Mouse (Mus musculus) erythroblast, embryonic 14.5 days (primary cell): Measurements from ENCODE around the gene Lrrc8c. TPM values are rescaled to one million over a fixed set of nuclear protein-coding genes. Genes with fewer than 3 reads are reported as not detected.

Experiments
- H3K27me3 ChIP-seq: 2 replicates; pipeline ENCODE4 v1.6.1; 2012; ENCODE audit warnings: inconsistent platforms; ENCODE audit not compliant: control insufficient read depth
- H3K36me3 ChIP-seq: 2 replicates; pipeline ENCODE4 v1.6.1; 2012; ENCODE audit warnings: mild to moderate bottlenecking, inconsistent platforms; ENCODE audit not compliant: control insufficient read depth
- H3K4me1 ChIP-seq: 2 replicates; pipeline ENCODE4 v1.6.1; 2012; ENCODE audit warnings: inconsistent platforms; ENCODE audit not compliant: control insufficient read depth
- H3K4me3 ChIP-seq: replicated peaks from 2 replicates; pipeline ENCODE3; 2012; ENCODE audit warnings: moderate library complexity, mild to moderate bottlenecking, inconsistent platforms
- H3K9me3 ChIP-seq: 2 replicates; pipeline ENCODE4 v1.6.1; 2012; ENCODE audit warnings: low read length, inconsistent platforms, mixed read lengths; ENCODE audit not compliant: control insufficient read depth
- GATA1 ChIP-seq: IDR thresholded peaks from 2 replicates; pipeline ENCODE4 v1.6.1; 2012; ENCODE audit warnings: low read length, inconsistent platforms, mixed read lengths
- TAL1 ChIP-seq: IDR thresholded peaks from 3 replicates; pipeline ENCODE4 v1.6.1; 2012; ENCODE audit warnings: low read length, inconsistent platforms, mixed read lengths
- polyA plus RNA-seq: library from polyadenylated mRNA; stranded (reverse); fragments of >175 nt; gene quantifications from 2 replicates; pipeline ENCODE4 v1.2.3, GENCODE M21; 2012

The Lrrc8c gene
- polyA plus RNA-seq, 1 experiment: 11.3 TPM

- Histone ChIP-seq H3K4me1 (peaks cover 20% of the 10 kb centered on the region), H3K4me3 (no peak overlapping the region), H3K36me3 (no peaks in the 10 kb centered on the region), H3K27me3 (peaks cover 39% of the 10 kb centered on the region), H3K9me3 (peaks cover 13% of the 10 kb centered on the region)
- TF ChIP-seq TAL1: no peak
- TF ChIP-seq GATA1: no peak
These were observed 19.8 kb upstream of the Lrrc8c start for GRCm38 (mm10) chr5:105499396-105499795.

DNA sequence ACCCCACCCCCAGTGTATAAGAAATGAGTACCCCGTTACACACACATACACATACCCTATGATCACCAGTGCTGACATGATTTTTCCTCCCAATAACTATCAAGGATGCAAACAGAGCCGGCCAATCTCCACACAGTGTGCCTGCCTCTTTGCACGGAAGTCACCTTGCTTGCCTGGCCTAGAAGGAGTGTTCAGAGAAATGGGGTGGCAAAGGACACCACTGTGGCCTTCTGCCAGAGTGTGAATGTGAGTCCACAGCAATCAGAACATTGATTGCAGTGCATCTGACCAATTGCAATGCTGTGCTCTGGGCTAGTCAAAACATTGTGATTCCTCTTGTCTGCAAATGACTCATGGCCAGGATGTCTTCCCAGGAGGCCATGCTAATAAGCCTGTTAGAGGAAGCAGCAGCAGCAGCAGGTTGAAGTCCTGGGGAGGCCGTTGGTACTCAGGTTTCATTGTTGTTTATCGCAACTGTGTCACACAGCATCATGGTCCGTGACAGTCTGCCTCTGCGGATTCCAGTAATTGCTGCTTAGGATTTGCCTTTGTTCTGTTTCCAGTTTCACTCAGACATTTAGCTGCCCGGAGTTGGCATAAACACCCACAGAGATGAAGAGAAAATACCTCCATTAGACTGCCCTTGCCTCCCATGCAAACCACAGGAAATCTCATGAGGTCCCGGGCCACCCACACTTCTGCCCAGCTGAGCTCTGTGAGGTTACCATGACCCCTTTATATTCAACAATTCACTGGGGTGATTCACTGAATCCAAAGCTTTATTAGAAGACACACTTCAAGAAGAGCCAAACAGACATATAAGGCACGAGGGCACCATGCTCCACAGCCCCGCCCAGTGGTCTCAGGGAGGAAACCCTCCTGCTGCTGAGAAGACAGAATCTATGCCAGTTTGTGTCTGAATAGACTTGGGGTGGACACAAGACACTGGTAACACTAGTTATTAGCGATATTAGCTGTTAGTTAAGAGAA is 18.8 kb upstream of the Lrrc8c start:
- H3K36me3 ChIP-seq: no peaks in the 10 kb centered on the region
- peaks cover 13% of the 10 kb centered on the region for H3K9me3 ChIP-seq
- H3K4me1 ChIP-seq: peaks cover 13% of the 10 kb centered on the region
- TF ChIP-seq GATA1 (no peak), TAL1 (no peak)
- H3K27me3 ChIP-seq: peaks cover 36% of the 10 kb centered on the region
- H3K4me3 ChIP-seq: no peak overlapping the region

- TF ChIP-seq TAL1: no peak
- no peak for TF ChIP-seq GATA1
- Histone ChIP-seq H3K4me1 (peaks cover 10% of the 10 kb centered on the region), H3K27me3 (peaks cover 30% of the 10 kb centered on the region), H3K9me3 (peaks cover 13% of the 10 kb centered on the region), H3K36me3 (no peaks in the 10 kb centered on the region), H3K4me3 (no peak overlapping the region)
These were observed 18.1 kb upstream of the Lrrc8c start for GRCm38 (mm10) chr5:105501136-105501535.

GRCm38 (mm10) chr5:105508813-105509212 is 10.4 kb upstream of the Lrrc8c start:
- Histone ChIP-seq H3K4me1 (no peaks in the 10 kb centered on the region), H3K9me3 (no peaks in the 10 kb centered on the region), H3K4me3 (no peak overlapping the region), H3K36me3 (no peaks in the 10 kb centered on the region), H3K27me3 (no peaks in the 10 kb centered on the region)
- TF ChIP-seq TAL1 (no peak), GATA1 (no peak)

- no peak for TF ChIP-seq GATA1
- no peak for TF ChIP-seq TAL1
- Histone ChIP-seq H3K36me3 (no peaks in the 10 kb centered on the region), H3K4me1 (no peaks in the 10 kb centered on the region; the same call in 1 of the 2 replicates), H3K4me3 (no peak overlapping the region), H3K9me3 (no peaks in the 10 kb centered on the region), H3K27me3 (peaks cover 1% of the 10 kb centered on the region; the same call in 1 of the 2 replicates)
These were observed 6.9 kb upstream of the Lrrc8c start for GRCm38 (mm10) chr5:105512297-105512696.

DNA sequence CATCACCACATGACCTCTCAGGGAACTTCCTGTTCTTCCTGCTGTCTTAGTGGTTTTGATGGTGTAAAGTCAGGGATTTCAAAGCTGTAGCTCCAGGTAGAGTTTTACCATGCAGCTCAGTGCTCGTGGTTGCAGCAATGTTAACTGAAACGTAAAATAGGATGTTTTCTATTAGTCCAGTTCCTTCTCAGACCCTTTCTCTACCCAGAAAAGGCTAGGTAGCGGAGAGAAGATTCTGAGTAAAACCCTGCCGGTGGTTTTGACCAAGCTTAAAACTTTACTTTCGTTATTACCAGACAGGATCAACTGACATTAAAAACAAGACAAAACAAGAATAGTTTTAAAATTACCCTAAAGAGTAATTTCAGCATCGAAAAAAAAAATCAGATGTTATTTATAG is 3.7 kb upstream of the Lrrc8c start:
- peaks cover 24% of the 10 kb centered on the region for H3K4me1 ChIP-seq
- H3K27me3 ChIP-seq: peaks cover 2% of the 10 kb centered on the region; the same call in 1 of the 2 replicates
- no peaks in the 10 kb centered on the region; the same call in 1 of the 2 replicates for H3K36me3 ChIP-seq
- no peaks in the 10 kb centered on the region for H3K9me3 ChIP-seq
- no peak for TF ChIP-seq TAL1
- TF ChIP-seq GATA1: no peak
- no peak overlapping the region for H3K4me3 ChIP-seq

DNA sequence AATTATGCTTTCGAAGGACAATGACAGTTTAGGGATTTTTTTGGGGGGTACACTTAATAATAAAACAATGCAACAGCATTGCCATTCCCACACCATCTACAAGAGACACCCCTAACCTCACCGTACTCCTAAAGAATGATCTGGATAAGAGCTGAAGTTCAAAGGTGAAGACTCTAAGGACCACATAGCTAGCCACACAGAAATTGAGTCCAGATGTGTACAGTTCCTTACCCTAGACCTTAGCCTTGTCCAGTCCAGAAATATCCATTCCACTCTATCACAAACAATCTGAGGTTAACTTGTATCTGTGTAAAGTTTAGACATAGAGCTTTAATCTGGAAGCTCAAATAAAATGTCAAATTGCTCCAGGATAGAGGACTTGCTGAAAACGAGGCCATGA is 2.9 kb upstream of the Lrrc8c start:
- no peak for TF ChIP-seq GATA1
- no peak for TF ChIP-seq TAL1
- H3K36me3 ChIP-seq: no peaks in the 10 kb centered on the region; the same call in 1 of the 2 replicates
- peaks cover 2% of the 10 kb centered on the region; the same call in 1 of the 2 replicates for H3K27me3 ChIP-seq

GRCm38 (mm10) chr5:105517992-105518625 is 1.1 kb upstream of the Lrrc8c start:
- Histone ChIP-seq H3K9me3 (no peaks in the 10 kb centered on the region), H3K27me3 (peaks cover 2% of the 10 kb centered on the region; the same call in 1 of the 2 replicates), H3K4me1 (peaks cover 48% of the 10 kb centered on the region), H3K4me3 (peak overlapping the region; percentile 95), H3K36me3 (peaks cover 13% of the 10 kb centered on the region)
- no peak for TF ChIP-seq TAL1
- no peak for TF ChIP-seq GATA1

More for the DNA sequence above, 2.9 kb upstream of the Lrrc8c start:
- H3K4me1 ChIP-seq: peaks cover 32% of the 10 kb centered on the region
- no peaks in the 10 kb centered on the region for H3K9me3 ChIP-seq
- H3K4me3 ChIP-seq: no peak overlapping the region

GRCm38 (mm10) chr5:105518626-105519095 is 527 bp upstream of the Lrrc8c start:
- no peak for TF ChIP-seq GATA1
- no peak for TF ChIP-seq TAL1
- Histone ChIP-seq H3K9me3 (no peaks in the 10 kb centered on the region), H3K27me3 (peaks cover 2% of the 10 kb centered on the region; the same call in 1 of the 2 replicates), H3K4me1 (peaks cover 54% of the 10 kb centered on the region), H3K36me3 (peaks cover 19% of the 10 kb centered on the region), H3K4me3 (peak overlapping the region; percentile 95)
